Mouse (Mus musculus) embryonic stem cell, embryonic (primary cell): ENCODE measurements around the gene Gm20715.
"Not testable (repeated sequence)": the region's sequence is repeated elsewhere in the genome, so short reads cannot be mapped to it uniquely, and the experiment has no call there.

Source experiments
- CTCF ChIA-PET, 4 experiments: fragments of 300-600 bp in 2 of 4; fragments of 350-600 bp in 2 of 4; sonication (Branson Sonifier 250); formaldehyde crosslinking; loops; one replicate each; lab custom pipeline; 2022; ENCODE audit warnings: inconsistent platforms in 2 of 4; lab: Charles Lee
- POLR2A ChIA-PET, 4 experiments: fragments of 300-600 bp in 2 of 4; fragments of 350-600 bp in 2 of 4; sonication (Branson Sonifier 250); formaldehyde crosslinking; loops; one replicate each; lab custom pipeline; 2022; ENCODE audit warnings: antibody characterized with exemption in 4 of 4, inconsistent platforms in 1 of 4; lab: Charles Lee

Gm20715 gene

GRCm38 (mm10) chr7:6410043-6410442 is at the start of gene Gm20715:
Gene Gm20715, plus strand, starts transcription at chr7:6410277.
- CTCF ChIA-PET, result interaction anchor here in 3 of 4 experiments (0.5 to 1.6 kb wide), 6 partner anchors 20 to 647 kb away, joined by 3 to 7 read pairs (median 6); no protein-coding TSS in a partner anchor
- POLR2A ChIA-PET, result interaction anchor here in 3 of 4 experiments (0.9 to 1.6 kb wide), 5 partner anchors 9 to 318 kb away, joined by 3 to 8 read pairs (median 3); partner anchors contain the start of genes Zfp78 (in 2 of the 3) and Smim17 (in 1 of the 3)

- ChIA-PET CTCF (interaction anchor here (0.6 to 5.6 kb wide), 8 partner anchors 17 to 368 kb away, joined by 3 to 57 read pairs (median 6); partner anchors contain the start of genes Gm3854 (in 1 of the 4), Peg3 (in 1 of the 4), Usp29 (in 1 of the 4) and Zfp583 (in 1 of the 4)), POLR2A (interaction anchor here in 3 of 4 experiments (0.9 to 4.6 kb wide), 4 partner anchors 17 to 369 kb away, joined by 3 to 52 read pairs (median 6); partner anchors contain the start of genes Gm3854 (in 3 of the 3), Peg3 (in 1 of the 3) and Usp29 (in 1 of the 3))
Observed at GRCm38 (mm10) chr7:6360477-6361060, 49.5 kb upstream of the Gm20715 start.

- ChIA-PET POLR2A (interaction anchor here in 3 of 4 experiments (1.1 to 4.6 kb wide), 23 partner anchors 9 to 1609 kb away, joined by 3 to 165 read pairs (median 10); partner anchors contain the start of genes Gm3854 (in 3 of the 3), Zfp583 (in 3 of the 3), Peg3 (in 2 of the 3) and Usp29 (in 2 of the 3)), CTCF (interaction anchor here (0.7 to 5.6 kb wide), 12 partner anchors 16 to 367 kb away, joined by 3 to 57 read pairs (median 8); partner anchors contain the start of genes Peg3 (in 1 of the 4), Usp29 (in 1 of the 4) and Zfp583 (in 1 of the 4))
Observed at GRCm38 (mm10) chr7:6361756-6362155, 48.3 kb upstream of the Gm20715 start.

- CTCF ChIA-PET, result interaction anchor here (0.5 to 5.6 kb wide), 38 partner anchors 10 to 937 kb away, joined by 3 to 57 read pairs (median 4); partner anchors contain the start of genes Gm3854 (in 1 of the 4), Peg3 (in 1 of the 4), Usp29 (in 1 of the 4) and Zfp28 (in 1 of the 4)
- POLR2A ChIA-PET, result interaction anchor here (0.6 to 4.6 kb wide), 88 partner anchors 8 to 1610 kb away, joined by 3 to 165 read pairs (median 4); partner anchors contain the start of genes Gm3854 (in 3 of the 4), Peg3 (in 3 of the 4), Usp29 (in 3 of the 4) and Zfp28 (in 3 of the 4)
Observed at GRCm38 (mm10) chr7:6362268-6363046, 47.6 kb upstream of the Gm20715 start.

- POLR2A ChIA-PET, result interaction anchor here (0.6 to 4.6 kb wide), 83 partner anchors 8 to 1610 kb away, joined by 3 to 165 read pairs (median 5); partner anchors contain the start of genes Gm3854 (in 3 of the 4), Peg3 (in 3 of the 4), Usp29 (in 3 of the 4) and Zfp28 (in 3 of the 4)
- CTCF ChIA-PET, result interaction anchor here (0.6 to 5.6 kb wide), 35 partner anchors 10 to 936 kb away, joined by 3 to 57 read pairs (median 4); partner anchors contain the start of genes Gm3854 (in 1 of the 4), Peg3 (in 1 of the 4), Usp29 (in 1 of the 4) and Zfp28 (in 1 of the 4)
Observed at GRCm38 (mm10) chr7:6363047-6363488, 47.0 kb upstream of the Gm20715 start, which contains the start of gene Zfp78. Gene Zfp78, plus strand, starts transcription at chr7:6363280.

DNA sequence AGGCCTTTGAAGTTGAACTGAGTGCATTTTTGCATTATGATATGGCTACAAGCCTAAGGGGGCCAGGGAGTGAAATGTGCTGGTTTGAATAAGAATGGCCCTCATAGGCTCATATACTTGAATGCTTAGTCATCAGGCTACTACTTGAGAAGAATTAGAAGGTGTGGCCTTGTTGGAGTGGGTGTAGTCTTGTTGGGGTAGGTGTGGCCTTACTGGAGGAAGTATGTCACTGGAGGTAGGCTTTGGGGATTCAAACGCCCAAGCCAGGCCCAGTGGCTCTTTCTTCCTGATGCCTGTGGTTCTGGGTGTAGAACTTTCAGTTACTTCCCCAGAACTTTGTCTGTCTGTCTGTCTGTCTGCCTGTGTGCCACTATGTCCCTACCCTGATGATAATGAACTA is 45.3 kb upstream of the Gm20715 start:
- CTCF ChIA-PET, result no interaction called here
- POLR2A ChIA-PET, result interaction anchor here in 2 of 4 experiments (1.1 to 4.6 kb wide), 5 partner anchors 18 to 364 kb away, joined by 3 to 165 read pairs (median 26); partner anchors contain the start of genes Peg3 (in 2 of the 2), Usp29 (in 2 of the 2), Zfp28 (in 1 of the 2) and Zfp667 (in 1 of the 2)

GRCm38 (mm10) chr7:6367185-6367584 is 42.9 kb upstream of the Gm20715 start:
- POLR2A ChIA-PET, result interaction anchor here in 2 of 4 experiments (1.9 to 2.2 kb wide), 2 partner anchors 17 to 361 kb away, joined by 6 to 7 read pairs; partner anchors contain the start of gene Zfp28 (in 1 of the 2)
- CTCF ChIA-PET, result interaction anchor here in 1 of 4 experiments (0.9 kb wide), 1 partner anchor 9 kb away, joined by 3 read pairs; no protein-coding TSS in a partner anchor

GRCm38 (mm10) chr7:6368146-6368545 is 41.9 kb upstream of the Gm20715 start:
- CTCF ChIA-PET, result not testable (repeated sequence)
- POLR2A ChIA-PET, result interaction anchor here in 2 of 4 experiments (0.7 to 2.2 kb wide), 3 partner anchors 16 to 360 kb away, joined by 3 to 7 read pairs (median 6); partner anchors contain the start of gene Zfp28 (in 1 of the 2)

- ChIA-PET POLR2A (no interaction called here), CTCF (interaction anchor here in 2 of 4 experiments (0.6 to 0.7 kb wide), 4 partner anchors 61 to 360 kb away, joined by 3 to 7 read pairs (median 3); no protein-coding TSS in a partner anchor)
Observed at GRCm38 (mm10) chr7:6369460-6369859, 40.6 kb upstream of the Gm20715 start.

DNA sequence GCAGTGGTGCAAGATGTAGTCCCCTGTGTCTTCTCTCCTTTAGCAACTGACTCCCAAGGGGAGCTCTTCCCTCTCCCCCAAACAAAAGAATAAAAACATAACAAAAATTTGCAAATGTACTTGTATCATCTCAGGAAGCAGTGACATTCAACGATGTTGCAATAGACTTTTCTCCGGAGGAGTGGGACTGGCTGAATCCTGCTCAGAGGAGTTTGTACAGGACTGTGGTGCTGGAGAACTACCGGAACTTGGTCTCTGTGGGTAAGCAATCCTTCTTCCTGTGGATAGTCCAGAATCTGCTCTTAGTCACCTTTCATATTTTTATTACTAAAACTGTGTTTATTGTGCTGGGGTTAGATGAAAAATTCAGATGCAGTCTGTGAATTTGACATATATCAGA is 37.1 kb upstream of the Gm20715 start:
- ChIA-PET CTCF (interaction anchor here in 1 of 4 experiments (1.3 kb wide), 1 partner anchor 10 kb away, joined by 5 read pairs; the partner anchor contains the start of gene Zfp78), POLR2A (interaction anchor here in 3 of 4 experiments (0.9 to 2.0 kb wide), 5 partner anchors 10 to 90 kb away, joined by 3 to 10 read pairs (median 3); partner anchors contain the start of gene Zfp78 (in 3 of the 3))

DNA sequence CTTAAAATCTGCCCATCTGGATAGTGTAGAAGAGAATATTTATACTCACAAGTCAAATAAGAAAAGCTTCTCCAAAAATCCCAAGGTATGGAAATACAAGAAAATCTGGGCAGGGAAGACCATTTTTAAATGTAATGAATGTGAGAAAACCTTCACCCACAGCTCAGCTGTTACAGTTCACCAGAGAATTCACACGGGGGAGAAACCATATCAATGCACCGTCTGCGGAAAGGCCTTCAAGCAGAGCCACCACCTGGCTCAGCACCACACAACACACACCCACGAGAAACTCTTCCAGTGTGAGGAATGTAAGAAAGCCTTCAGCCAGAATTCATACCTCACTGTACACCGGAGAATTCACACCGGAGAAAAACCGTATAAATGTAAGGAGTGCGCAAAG is 31.6 kb upstream of the Gm20715 start:
- ChIA-PET POLR2A (no interaction called here), CTCF (no interaction called here)

DNA sequence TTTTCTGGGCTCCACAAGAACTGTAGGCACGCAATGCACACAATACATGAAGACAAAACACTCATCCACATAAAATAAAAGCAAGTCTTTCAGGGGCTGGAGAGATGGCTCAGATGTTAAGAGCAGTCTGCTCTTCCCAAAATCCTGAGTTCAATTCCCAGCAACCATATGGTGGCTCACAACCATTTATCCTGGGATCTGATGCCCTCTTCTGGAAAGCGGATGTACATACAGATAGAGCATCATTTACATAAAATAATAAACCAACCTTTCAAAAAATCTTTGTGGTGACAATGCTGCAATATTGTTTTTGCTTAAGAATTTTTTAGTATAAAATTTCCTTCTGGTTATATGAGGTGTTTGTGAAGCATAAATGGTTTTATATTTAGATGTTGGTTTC is 28.6 kb upstream of the Gm20715 start:
- CTCF ChIA-PET, result no interaction called here
- POLR2A ChIA-PET, result interaction anchor here in 2 of 4 experiments (0.6 to 2.8 kb wide), 3 partner anchors 17 to 19 kb away, joined by 3 to 25 read pairs (median 14); partner anchors contain the start of genes Zfp78 (in 2 of the 2) and Smim17 (in 1 of the 2)

GRCm38 (mm10) chr7:6383044-6383455 is 27.0 kb upstream of the Gm20715 start, which contains the start of gene Zfp28:
Gene Zfp28, plus strand, starts transcription at chr7:6383295.
- CTCF ChIA-PET, result interaction anchor here in 2 of 4 experiments (0.5 to 1.0 kb wide), 4 partner anchors 20 to 214 kb away, joined by 3 to 6 read pairs (median 4); partner anchors contain the start of gene Zfp78 (in 1 of the 2)
- POLR2A ChIA-PET, result interaction anchor here (0.6 to 2.8 kb wide), 17 partner anchors 15 to 1369 kb away, joined by 3 to 25 read pairs (median 4); partner anchors contain the start of genes Zfp78 (in 3 of the 4), Gm3854 (in 2 of the 4), Smim17 (in 2 of the 4) and Fiz1 (in 1 of the 4)

GRCm38 (mm10) chr7:6384011-6384410 is 26.1 kb upstream of the Gm20715 start:
- ChIA-PET POLR2A (interaction anchor here in 2 of 4 experiments (1.1 to 2.0 kb wide), 4 partner anchors 11 to 40 kb away, joined by 3 to 6 read pairs (median 6); partner anchors contain the start of genes Gm3854 (in 1 of the 2) and Zfp78 (in 1 of the 2)), CTCF (no interaction called here)

GRCm38 (mm10) chr7:6386995-6387394 is 23.1 kb upstream of the Gm20715 start:
- ChIA-PET CTCF (no interaction called here), POLR2A (interaction anchor here in 2 of 4 experiments (1.2 to 2.5 kb wide), 2 partner anchors 12 to 24 kb away, joined by 3 to 9 read pairs; partner anchors contain the start of genes Smim17 (in 1 of the 2) and Zfp78 (in 1 of the 2))

DNA sequence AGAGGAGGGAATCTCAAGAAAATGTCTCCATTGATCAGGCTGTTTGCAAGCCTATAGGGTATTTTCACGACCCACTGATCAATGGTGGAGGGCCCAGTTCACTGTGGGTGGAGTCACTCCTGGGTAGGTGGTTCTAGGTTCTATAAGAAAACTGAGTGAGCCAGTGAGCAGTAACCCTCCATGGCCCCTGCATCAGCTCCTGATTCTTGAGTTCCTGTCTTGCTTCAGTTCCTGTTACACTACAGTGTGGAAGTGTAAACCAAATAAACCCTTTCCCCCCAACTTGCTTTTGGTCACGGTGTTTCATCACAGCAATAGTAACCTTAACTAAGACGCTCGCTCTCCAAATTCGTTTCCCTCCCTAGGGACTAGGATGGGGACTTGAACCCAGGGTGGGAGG is 21.1 kb upstream of the Gm20715 start:
- ChIA-PET CTCF (no interaction called here), POLR2A (no interaction called here)
